Mouse (Mus musculus) lung, adult 2 months (tissue): Measurements from ENCODE around the gene Dnah6.

Source experiments
- CTCF ChIP-seq: fragments of 200-500 bp; IDR thresholded peaks from 2 replicates; pipeline ENCODE4 v1.5.1; 2011; ENCODE audit warnings: mild to moderate bottlenecking, low read length, control low read depth; ENCODE audit not compliant: insufficient read depth
- POLR2A ChIP-seq: fragments of 200-500 bp; IDR thresholded peaks from 2 replicates; pipeline ENCODE4 v1.6.1; 2011; ENCODE audit warnings: low read depth, mild to moderate bottlenecking, control low read depth, low read length, borderline replicate concordance; ENCODE audit errors: extremely low read depth

DNA sequence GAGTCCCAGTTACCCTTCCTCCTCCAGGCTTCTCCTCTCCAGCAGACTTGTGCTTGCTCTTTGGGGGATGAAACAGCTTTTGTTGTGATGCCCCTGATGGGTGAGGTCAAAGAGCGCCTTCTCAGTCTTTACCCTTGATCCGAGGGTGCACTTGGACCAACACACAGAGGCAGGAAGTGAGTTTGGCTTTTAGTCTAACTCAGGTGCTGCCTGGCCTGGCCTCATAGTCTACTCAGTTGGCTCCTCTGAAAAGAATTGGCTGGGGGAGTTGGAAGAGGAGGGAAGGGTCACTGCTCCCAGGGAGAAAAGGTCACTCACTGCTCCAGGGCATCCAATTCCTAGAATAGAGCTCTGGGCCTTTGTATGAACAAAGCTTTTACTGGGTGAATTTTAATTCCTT lies 43.4 kb upstream of the Dnah6 start:
- TF ChIP-seq CTCF, result no peak
- TF ChIP-seq POLR2A, result no peak
